Mouse (Mus musculus) MEL (cell line): ENCODE results near the gene Ifngr2.

Experiments used
- CTCF ChIP-seq, 3 experiments: IDR thresholded peaks in 2 of 3; conservative IDR thresholded peaks in 1 of 3; 2 replicates each; pipeline ENCODE4 v1.5.1; 2011 to 2012; ENCODE audit warnings: low read length in 3 of 3, low read depth in 2 of 3, mild to moderate bottlenecking in 2 of 3, improper control_type of control experiment in 1 of 3, inconsistent platforms in 1 of 3, mixed read lengths in 1 of 3, moderate library complexity in 1 of 3; ENCODE audit not compliant: control insufficient read depth in 1 of 3, insufficient read depth in 1 of 3, poor library complexity in 1 of 3, severe bottlenecking in 1 of 3
- E2F4 ChIP-seq: IDR thresholded peaks from 2 replicates; pipeline ENCODE4 v1.6.1; 2011; ENCODE audit warnings: low read depth, low read length, improper control_type of control experiment, borderline replicate concordance
- KAT2A ChIP-seq: conservative IDR thresholded peaks from 2 replicates; pipeline ENCODE4 v1.6.1; 2012; ENCODE audit warnings: low read depth, low read length, improper control_type of control experiment, inconsistent platforms
- MYC ChIP-seq: IDR thresholded peaks from 2 replicates; pipeline ENCODE4 v1.6.1; 2011; ENCODE audit warnings: low read depth, mild to moderate bottlenecking, low read length, improper control_type of control experiment, moderate library complexity
- ZC3H11A ChIP-seq: IDR thresholded peaks from 2 replicates; pipeline ENCODE4 v1.6.1; 2012; ENCODE audit warnings: low read depth, mild to moderate bottlenecking, inconsistent platforms, low read length, improper control_type of control experiment

- TF ChIP-seq CTCF (IDR thresholded peaks at IDR 0.05 in 2 of 3, conservative IDR thresholded peaks at IDR 0.05 in 1 of 3; ENCODE audit: control insufficient read depth in 1 of 3, insufficient read depth in 1 of 3, low read depth in 2 of 3, low read length in 3 of 3, poor library complexity in 1 of 3, severe bottlenecking in 1 of 3), result no peak
- no peak for TF ChIP-seq E2F4
- TF ChIP-seq KAT2A, result no peak
- TF ChIP-seq ZC3H11A, result no peak
- no peak for TF ChIP-seq MYC
Measured at GRCm38 (mm10) chr16:91587730-91588453, 41.0 kb downstream of the Ifngr2 start.
